Mouse (Mus musculus): ENCODE data around the gene Prpsap1. TPM values are rescaled to one million over a fixed set of nuclear protein-coding genes. Genes with fewer than 3 reads are reported as not detected.
"Not testable (repeated sequence)": the region's sequence is repeated elsewhere in the genome, so short reads cannot be mapped to it uniquely, and the experiment has no call there.

Prpsap1 gene
- total RNA-seq, 2 experiments from 2014 or later, result 12.3 to 12.5 TPM

GRCm38 (mm10) chr11:116518482-116518881 is 24.5 kb upstream of the Prpsap1 start:
- peak; percentile 25 for DNase-seq (ENCODE audit: low spot score)

GRCm38 (mm10) chr11:116515330-116516020 is 21.5 kb upstream of the Prpsap1 start:
- DNase-seq (ENCODE audit: low spot score), result no peak

DNA sequence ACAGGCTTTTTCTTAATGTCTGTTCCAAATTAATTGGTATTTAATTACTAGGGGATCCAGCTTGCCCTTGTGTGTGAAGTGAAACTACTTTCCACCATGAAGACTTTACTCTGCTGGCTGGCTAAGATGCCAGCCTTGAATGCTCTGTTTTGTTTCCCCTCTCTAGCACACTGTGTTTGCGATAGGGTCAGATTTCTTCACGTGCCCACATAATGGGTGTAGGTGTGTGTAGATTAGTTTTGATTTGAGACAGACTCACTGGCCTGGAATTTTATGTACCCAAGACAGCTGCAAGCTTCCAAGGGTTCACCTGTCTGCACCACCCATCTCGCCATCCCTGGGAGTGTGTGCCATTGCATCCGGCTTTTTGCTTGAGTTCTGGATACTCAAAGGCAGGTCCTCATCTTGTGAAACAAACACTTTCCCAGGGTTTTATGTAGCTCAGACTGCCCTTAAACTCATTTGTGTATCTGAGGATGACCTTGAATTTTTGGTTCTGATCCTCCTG is 19.6 kb upstream of the Prpsap1 start:
- DNase-seq (ENCODE audit: low spot score), result no peak

GRCm38 (mm10) chr11:116512987-116513386 is 19.0 kb upstream of the Prpsap1 start:
- no peak for DNase-seq (ENCODE audit: low spot score)

- no peak for DNase-seq (ENCODE audit: low spot score)
Observed at GRCm38 (mm10) chr11:116512154-116512553, 18.2 kb upstream of the Prpsap1 start.

- no peak for DNase-seq (ENCODE audit: low spot score)
Observed at GRCm38 (mm10) chr11:116511301-116511868, 17.4 kb upstream of the Prpsap1 start.

GRCm38 (mm10) chr11:116508689-116509088 is 14.7 kb upstream of the Prpsap1 start:
- DNase-seq (ENCODE audit: low spot score), result no peak

DNA sequence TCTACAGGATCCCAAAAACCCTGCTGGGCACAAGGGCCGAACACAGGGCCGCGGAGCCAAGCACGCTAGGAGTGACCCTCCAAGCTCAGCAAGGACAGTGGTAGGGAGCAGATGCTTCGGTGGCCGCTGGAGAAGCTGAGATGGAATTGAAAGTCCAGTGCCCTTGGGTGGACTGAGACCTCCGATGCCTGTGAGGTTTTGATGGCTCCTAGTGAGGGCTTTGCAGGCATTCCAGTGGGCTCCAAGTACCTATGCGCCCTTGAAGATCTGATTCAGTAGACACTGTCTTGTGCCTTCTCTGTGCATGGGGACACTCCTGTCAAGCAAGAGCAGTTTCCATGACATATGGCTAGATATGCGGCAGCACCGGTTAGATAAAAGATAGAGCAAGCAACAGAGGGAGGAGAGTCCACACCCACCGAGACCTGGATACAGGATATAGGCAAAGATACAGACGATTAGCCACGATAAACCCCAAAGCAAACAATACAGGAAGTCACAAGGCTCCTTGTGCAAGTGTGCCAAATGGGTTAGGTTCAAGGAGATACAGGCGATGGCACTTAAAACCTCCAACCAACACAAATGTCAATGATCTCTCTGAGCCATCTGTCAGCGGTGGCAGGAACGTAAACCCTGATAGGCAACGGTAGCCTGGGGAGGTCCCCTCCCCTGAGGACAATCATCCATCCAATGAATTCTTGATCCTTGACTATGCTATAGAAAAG is 12.3 kb upstream of the Prpsap1 start:
- no peak for DNase-seq (ENCODE audit: low spot score)

DNA sequence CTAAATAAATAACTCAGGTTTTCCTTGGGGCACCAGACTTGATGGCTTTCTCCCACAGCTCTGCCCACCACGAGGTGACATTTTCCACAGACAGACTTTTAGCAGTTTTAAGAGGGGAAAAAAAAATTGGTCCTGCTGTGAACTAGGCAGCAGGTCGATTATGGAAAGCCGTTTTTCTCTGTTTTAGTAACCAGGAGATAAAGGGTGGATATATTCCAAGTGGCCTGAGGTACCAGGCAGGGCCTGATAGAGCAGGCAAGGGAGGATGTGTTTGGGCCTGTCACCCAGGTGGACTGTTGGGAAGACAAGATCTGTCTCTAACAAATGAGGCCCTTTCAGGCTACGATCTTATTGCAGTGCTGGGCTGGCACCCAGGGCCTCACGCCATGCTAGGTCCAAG is 11.6 kb upstream of the Prpsap1 start:
- no peak for DNase-seq (ENCODE audit: low spot score)

GRCm38 (mm10) chr11:116504516-116504915 is 10.5 kb upstream of the Prpsap1 start:
- DNase-seq (ENCODE audit: low spot score), result no peak

DNA sequence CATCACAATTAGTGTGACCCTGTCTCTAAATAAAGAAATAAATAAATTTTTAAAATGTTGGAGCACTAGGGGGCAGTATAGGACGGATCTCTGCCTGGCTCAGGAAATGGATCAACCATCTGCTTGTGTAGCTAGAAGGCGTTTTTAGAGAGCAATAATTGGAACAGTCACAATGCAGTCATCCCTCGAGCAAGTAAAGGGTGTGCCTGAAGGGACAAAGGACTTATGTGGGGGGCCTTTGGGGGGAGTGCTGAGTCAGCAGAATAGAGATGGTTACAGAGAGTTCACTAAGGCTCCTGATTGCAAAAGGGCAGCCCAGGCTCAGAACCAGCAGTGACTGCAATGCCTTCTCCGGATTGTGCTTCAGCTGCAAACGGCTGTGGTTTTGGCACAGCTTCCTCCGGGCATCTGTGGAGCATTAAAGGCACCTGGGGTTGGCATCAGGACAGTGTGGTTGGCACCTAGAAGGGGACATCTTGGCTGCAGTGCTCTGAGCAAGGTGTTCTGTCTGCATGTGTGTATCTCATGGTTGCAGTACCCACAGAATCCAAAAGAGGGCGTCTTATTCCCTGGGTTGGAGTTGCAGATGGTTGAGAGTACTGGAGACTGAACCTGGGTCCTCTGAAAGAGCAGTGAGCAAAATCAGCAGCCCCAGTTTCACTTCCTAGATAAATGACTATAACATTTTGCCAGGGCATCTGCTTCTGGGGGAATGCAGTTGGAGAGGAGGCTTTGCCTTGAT is 7.2 kb upstream of the Prpsap1 start:
- DNase-seq (ENCODE audit: low spot score), result peak; percentile 46

DNA sequence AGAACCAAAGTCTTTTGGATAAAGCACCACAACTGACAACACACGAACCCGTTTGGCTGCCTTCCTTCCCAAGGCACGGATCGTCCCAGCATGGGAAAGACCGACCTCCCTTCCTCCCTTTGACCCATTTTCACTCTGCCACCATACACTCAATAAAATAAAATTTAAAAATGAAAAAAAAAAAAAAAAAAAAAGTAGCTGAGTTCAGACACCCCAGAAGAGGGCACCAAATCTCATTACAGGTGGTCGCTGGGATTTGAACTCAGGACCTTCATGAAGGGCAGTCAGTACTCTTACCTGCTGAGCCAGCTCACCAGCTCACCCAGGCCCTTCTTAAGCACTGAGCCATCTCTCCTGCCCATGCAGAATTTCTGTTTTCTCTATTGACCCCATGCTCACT is 5.0 kb upstream of the Prpsap1 start:
- DNase-seq (ENCODE audit: low spot score), result no peak

- DNase-seq (ENCODE audit: low spot score), result no peak
Observed at GRCm38 (mm10) chr11:116498596-116498995, 4.6 kb upstream of the Prpsap1 start.

- no peak for DNase-seq (ENCODE audit: low spot score)
Observed at GRCm38 (mm10) chr11:116497313-116497712, 3.3 kb upstream of the Prpsap1 start.

DNA sequence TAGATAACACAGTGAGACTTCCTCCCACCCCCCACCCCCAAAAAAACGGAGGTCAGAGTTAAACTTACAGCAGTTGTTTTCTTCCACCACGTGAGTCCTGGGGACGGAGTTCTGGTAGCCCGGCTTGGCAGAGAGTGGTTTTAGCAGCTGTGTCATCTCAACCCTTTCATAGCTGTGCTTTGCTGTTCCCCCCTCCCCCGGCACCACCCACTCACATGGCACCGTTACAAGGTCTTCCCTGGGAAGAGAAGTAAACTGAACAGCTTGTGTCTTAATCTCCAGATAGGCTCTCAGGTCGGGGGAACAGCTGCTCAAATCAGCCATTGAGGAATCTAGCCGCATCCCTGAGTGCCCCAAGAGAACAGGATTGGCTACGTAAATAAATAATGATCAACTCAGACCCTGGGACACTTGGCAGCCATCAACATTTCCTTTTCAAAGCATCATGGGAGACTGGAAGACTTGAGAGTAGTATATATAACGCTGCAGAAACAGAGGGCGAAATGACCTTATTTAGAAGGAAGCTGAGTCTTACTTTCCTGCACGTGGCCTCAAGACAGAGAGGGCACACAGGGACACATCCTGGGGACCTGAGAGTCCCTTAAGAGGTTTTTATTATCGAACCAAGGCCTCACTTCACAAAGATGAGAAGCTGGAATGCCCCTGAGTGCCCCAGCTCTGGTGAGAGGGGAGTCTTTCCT is 622 bp upstream of the Prpsap1 start:
- peak; percentile 36 for DNase-seq (ENCODE audit: low spot score)

DNA sequence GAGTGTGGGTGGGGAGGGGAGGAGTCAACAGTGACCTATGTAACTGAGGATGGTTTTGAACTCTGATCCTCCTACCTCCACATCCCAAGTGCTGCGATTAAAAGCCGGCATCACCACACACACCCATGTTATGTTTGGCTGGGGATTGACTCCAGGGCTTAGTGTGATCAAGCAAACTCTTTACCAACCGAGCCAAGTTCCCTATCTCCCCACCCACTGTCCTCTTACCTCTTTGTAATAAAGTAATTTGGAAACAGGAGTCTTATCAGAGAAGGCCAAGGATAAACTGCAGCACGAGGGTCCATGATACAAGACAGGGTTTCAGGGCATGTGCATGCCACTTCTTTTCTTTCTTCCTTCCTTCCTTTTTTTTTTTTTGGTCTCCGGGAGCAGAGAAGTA is 811 bp downstream of the Prpsap1 start:
- no peak for DNase-seq (ENCODE audit: low spot score)

GRCm38 (mm10) chr11:116492507-116492906 is 1.5 kb downstream of the Prpsap1 start:
- DNase-seq (ENCODE audit: low spot score), result not testable (repeated sequence)

DNA sequence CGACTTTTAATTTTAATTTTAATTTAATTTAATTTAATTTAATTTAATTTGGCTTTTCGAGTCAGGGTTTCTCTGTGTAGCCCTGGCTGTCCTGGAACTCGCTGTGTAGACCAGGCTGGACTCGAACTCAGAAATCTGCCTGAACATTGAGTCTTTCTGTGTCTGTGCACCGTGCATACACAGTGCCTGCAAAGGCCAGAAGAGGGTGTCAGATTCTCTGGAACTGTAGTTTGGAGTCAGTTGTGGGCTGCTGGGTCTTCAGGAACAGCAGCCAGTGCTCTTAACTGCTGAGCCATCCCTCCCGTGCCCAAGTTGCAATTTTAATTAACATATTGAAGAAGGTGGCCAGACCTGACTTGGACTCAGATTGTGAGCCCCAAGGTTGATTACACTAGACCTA is 2.7 kb downstream of the Prpsap1 start:
- no peak for DNase-seq (ENCODE audit: low spot score)

DNA sequence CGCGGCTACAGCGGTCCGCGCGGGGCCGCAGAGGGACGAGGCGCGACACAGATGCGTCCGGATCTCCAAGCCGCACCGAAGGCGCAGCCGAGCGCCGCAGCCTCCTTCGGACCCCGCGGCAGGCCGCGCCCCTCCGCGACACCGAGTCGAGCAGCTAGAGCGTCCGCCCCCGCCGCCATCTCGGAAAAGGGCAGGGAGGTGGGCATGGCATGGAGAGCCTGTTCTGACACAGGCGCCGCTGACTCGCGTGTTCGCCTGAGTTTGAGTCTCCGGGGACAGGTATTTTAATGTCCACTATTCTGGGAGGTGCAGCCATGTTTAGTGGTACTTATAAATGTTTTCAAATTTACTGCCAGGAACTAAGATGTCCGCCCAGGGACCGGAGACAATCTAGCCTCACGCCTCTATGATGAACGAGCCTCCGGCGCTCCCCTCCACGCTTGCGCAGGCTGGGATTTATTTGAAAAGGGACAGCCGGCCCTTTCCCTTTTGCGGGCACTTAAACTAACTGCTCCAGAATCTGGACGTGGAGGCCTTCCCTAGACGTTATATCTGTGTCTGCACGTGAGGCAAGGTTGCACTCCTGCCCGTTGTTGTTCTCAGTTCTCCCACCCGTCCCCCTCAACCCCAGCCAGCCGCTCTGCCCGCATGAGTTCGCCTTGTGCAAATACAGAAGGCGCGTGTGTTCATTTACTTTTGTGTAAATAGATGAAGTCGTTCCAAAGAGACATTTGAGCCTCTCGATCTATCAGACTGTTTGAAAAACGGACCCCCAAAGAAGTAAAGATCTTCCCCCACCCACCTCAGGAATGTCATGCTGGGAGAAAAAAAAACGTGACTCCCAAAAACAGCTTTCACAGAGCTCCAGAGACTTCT is 3.5 kb downstream of the Prpsap1 start:
- DNase-seq (ENCODE audit: low spot score), result peak; percentile 87

DNA sequence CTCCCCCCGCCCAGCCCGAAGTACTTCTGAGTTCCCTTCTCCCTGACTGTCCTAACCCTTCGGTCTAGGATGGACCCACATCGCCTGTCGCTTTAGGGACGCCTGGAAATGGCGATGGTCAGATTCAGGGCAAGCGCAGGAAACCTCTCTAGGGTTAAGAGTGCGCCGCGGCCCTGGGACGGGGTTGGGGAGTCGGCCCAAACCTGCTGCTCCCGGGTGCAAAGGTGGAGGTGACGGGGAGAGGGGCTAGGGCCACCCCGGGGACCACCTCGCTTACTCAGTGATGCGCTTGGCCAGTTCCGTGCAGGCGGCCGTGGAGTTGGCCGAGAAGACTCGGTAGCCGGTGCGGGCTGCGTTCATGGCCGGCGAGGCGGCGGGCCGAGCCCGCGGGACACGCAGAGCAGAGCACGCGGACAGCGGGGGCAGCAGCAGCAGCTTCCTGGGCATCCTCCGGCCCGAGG is 4.2 kb downstream of the Prpsap1 start:
- no peak for DNase-seq (ENCODE audit: low spot score)
